Mouse (Mus musculus) lung, postnatal 0 days (tissue): ENCODE data around the gene Fars2. TPM values are rescaled to one million over a fixed set of nuclear protein-coding genes. Genes with fewer than 3 reads are reported as not detected.

Experiments used
- ATAC-seq: fragments of 200-750 bp; cut with Nextera tagmentation; 2 replicates; pipeline ENCODE4 v1.8.0; 2017; ENCODE audit warnings: moderate library complexity
- DNase-seq: peaks from one replicate; pipeline ENCODE4 v3.0.0-alpha.2; 2016; ENCODE audit warnings: low spot score
- H3K27ac ChIP-seq: fragments of 300-500 bp; sonication (generic); 2 replicates; pipeline ENCODE4 v1.5.1; 2014; ENCODE audit warnings: antibody characterized with exemption, mild to moderate bottlenecking, low read length, mixed read lengths
- H3K27me3 ChIP-seq: fragments of 300-500 bp; sonication (generic); replicated peaks from 2 replicates; pipeline ENCODE4 v1.6.1; 2014; ENCODE audit warnings: low read length, mixed read lengths; ENCODE audit not compliant: insufficient read depth
- H3K36me3 ChIP-seq: fragments of 300-500 bp; sonication (generic); 2 replicates; pipeline ENCODE4 v1.6.1; 2014; ENCODE audit warnings: low read length, mixed read lengths; ENCODE audit not compliant: insufficient read depth
- H3K4me1 ChIP-seq: fragments of 300-500 bp; sonication (generic); 2 replicates; pipeline ENCODE4 v1.6.1; 2014; ENCODE audit warnings: antibody characterized with exemption, low read depth, low read length, mixed read lengths; ENCODE audit not compliant: insufficient read depth
- H3K4me2 ChIP-seq: fragments of 300-500 bp; sonication (generic); replicated peaks from 2 replicates; pipeline ENCODE4 v1.6.1; 2014; ENCODE audit warnings: low read depth, mild to moderate bottlenecking, low read length, moderate library complexity, mixed read lengths
- H3K4me3 ChIP-seq: fragments of 300-500 bp; sonication (generic); 2 replicates; pipeline ENCODE4 v1.5.1; 2014; ENCODE audit warnings: low read depth, low read length
- H3K9ac ChIP-seq: fragments of 300-500 bp; sonication (generic); replicated peaks from 2 replicates; pipeline ENCODE4 v1.6.1; 2014; ENCODE audit warnings: low read depth, mild to moderate bottlenecking
- H3K9me3 ChIP-seq: fragments of 300-500 bp; sonication (generic); 2 replicates; pipeline ENCODE4 v1.6.1; 2016; ENCODE audit warnings: low read length, mixed read lengths
- CTCF ChIP-seq: IDR thresholded peaks from 2 replicates; pipeline ENCODE4 v1.5.1; 2016; ENCODE audit warnings: antibody characterized with exemption, mild to moderate bottlenecking
- EP300 ChIP-seq: IDR thresholded peaks from 2 replicates; pipeline ENCODE4 v1.6.1; 2016; ENCODE audit warnings: antibody characterized with exemption, mild to moderate bottlenecking, control low read depth
- WGBS: fragments of 180-500 bp; shearing (Covaris S2); extraction: QIAGEN DNeasy Blood & Tissue Kit; methylation state at CpG from one replicate; pipeline ENCODE4 v1.1.7; 2014; 5-methylcytosine and 5-hydroxymethylcytosine counted together
- polyA plus RNA-seq: library from polyadenylated mRNA; unstranded; fragments of >200 nt; fragmentation: Nextera tagmentation; extraction: Ambion mirVana; gene quantifications from 2 replicates; pipeline ENCODE4 v1.2.1, GENCODE M21; 2015

The Fars2 gene
- polyA plus RNA-seq, 1 experiment from 2014 or later = 33.2 TPM

DNA sequence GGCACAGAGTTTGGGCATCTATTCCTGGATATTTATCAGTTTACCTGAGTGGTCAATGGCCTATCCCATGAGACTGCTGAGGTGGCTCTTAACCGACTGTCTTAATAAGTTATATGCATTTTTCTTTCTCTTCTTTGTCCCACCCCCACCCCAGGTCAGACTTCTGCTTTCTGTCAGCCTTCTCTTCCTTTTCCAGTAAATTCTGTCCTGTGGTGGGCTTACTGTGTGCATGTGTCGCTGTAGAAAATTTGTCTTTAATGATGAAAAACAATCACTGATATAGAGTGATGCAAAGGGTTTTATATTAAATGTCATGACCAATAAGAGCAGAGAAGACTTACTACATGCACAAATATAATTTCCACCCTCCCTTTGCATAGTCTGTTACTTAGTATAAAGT is 85.3 kb downstream of the Fars2 start:
- H3K4me2 ChIP-seq = no peak overlapping the region
- TF ChIP-seq CTCF (no peak), EP300 (no peak)
- 74% methylated on average over 2 of the region's 2 CpGs for WGBS

DNA sequence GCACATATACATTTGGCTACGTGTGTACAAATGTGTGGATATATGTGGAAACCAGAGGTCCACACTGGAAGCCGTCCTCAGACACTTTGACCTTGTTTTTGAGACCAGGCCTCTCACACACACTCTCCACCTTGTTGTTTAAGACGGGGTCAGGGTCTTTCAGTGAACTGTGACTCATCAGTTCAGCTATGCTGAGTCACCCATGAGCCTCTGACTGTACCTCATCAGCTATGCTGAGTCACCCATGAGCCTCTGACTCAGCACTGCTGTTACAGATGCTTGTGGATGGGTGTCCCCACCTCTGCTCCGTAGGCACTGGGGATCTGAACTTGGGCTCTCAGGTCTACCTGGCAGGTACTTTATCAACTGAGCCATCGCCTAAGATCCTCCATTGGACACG is 85.8 kb downstream of the Fars2 start:
- no peak overlapping the region for H3K4me2 ChIP-seq
- ATAC-seq (peak; percentile 59), DNase-seq (peak; percentile 31)
- WGBS = 77% methylated on average over 6 of the region's 6 CpGs
- no peak overlapping the region for H3K4me3 ChIP-seq
- no peaks in the 10 kb centered on the region for H3K27me3 ChIP-seq
- H3K9me3 ChIP-seq = no peaks in the 10 kb centered on the region
- TF ChIP-seq EP300 = no peak
- no peak for TF ChIP-seq CTCF
- no peaks in the 10 kb centered on the region for H3K36me3 ChIP-seq
- H3K9ac ChIP-seq = no peak overlapping the region
- H3K4me1 ChIP-seq = no peaks in the 10 kb centered on the region
- H3K27ac ChIP-seq = no peak overlapping the region

More for the DNA sequence above, 85.3 kb downstream of the Fars2 start:
- H3K9ac ChIP-seq = no peak overlapping the region
- no peaks in the 10 kb centered on the region for H3K27me3 ChIP-seq
- no peaks in the 10 kb centered on the region for H3K36me3 ChIP-seq
- no peak overlapping the region for H3K27ac ChIP-seq
- DNase-seq = no peak
- peaks cover 3% of the 10 kb centered on the region; the same call in 1 of the 2 replicates for H3K4me1 ChIP-seq
- no peaks in the 10 kb centered on the region for H3K9me3 ChIP-seq
- no peak overlapping the region for H3K4me3 ChIP-seq
- ATAC-seq = no peak

DNA sequence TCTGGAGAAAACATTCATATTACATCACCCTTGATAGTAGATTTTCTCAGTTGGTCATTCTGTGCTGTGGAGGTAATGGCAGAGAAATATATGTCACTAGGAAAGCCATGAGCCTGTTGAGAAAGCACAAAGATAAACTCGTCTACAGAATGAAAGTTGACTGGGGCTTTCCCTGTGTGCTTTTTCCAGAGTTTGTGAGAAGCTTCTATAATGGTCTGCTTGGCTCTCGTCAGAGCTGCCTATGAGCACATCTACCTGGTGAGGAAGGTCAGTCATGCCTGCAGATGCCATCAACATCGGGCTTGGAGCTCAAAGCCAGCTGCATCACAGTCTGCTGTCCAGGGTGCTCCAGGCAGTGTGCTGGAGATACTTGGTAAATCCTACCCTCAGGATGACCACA is 87.1 kb downstream of the Fars2 start:
- no peak overlapping the region for H3K9ac ChIP-seq
- no peak overlapping the region for H3K4me3 ChIP-seq
- H3K4me1 ChIP-seq = no peaks in the 10 kb centered on the region
- no peaks in the 10 kb centered on the region for H3K36me3 ChIP-seq
- no peaks in the 10 kb centered on the region for H3K27me3 ChIP-seq
- H3K9me3 ChIP-seq = no peaks in the 10 kb centered on the region
- H3K4me2 ChIP-seq = no peak overlapping the region
- no peak for TF ChIP-seq EP300
- TF ChIP-seq CTCF = no peak
- no peak for DNase-seq
- no peak for ATAC-seq
- 77% methylated on average over 3 of the region's 3 CpGs for WGBS
- H3K27ac ChIP-seq = no peak overlapping the region

DNA sequence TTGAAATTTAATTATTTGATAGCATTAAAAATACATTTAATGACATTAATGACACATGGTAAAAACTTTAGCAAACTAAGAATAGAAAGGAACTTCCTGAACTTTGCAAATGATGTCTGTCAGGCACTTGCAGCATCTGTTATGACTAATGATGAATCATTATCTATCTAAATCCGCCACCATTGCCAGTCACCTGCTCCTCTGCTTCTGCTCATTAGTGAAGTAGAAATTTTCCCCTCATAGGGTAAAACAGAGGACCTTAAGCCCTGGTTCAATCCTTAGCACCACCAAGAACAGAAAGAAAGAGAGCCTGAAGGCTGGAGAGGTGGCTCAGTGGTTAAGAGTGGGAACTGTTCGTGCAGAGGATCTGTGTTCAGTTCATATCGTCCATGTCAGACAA is 93.8 kb downstream of the Fars2 start:
- 87% methylated on average over 3 of the region's 3 CpGs for WGBS
- no peak for ATAC-seq

DNA sequence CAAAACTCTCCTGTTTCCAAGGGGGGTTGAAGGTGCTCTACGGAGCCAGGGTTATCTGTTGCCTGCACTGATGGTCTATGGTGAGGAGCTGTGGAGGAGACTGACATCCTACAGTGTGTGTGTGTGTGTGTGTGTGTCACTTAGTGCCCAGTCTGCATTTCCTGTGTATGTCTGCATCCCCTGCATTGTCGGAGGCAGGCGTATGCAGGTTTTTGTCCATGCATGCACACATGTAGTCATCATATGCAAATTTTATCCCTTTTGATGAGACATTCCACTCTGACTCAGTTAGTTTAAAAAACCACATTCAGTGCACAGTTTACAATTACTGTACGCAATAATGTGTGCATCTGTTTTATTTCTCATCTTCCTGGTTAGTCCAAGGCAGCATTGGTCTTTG is 96.8 kb downstream of the Fars2 start:
- Histone ChIP-seq H3K36me3 (no peaks in the 10 kb centered on the region), H3K9ac (no peak overlapping the region), H3K9me3 (no peaks in the 10 kb centered on the region), H3K27me3 (no peaks in the 10 kb centered on the region), H3K4me3 (no peak overlapping the region), H3K4me1 (no peaks in the 10 kb centered on the region), H3K4me2 (no peak overlapping the region), H3K27ac (no peak overlapping the region)
- no peak for ATAC-seq
- no peak for DNase-seq
- 75% methylated on average over 4 of the region's 4 CpGs for WGBS
- TF ChIP-seq EP300 (no peak), CTCF (no peak)

More for the DNA sequence above, 93.8 kb downstream of the Fars2 start:
- no peak for TF ChIP-seq CTCF
- TF ChIP-seq EP300 = no peak
- no peak for DNase-seq
- H3K27ac ChIP-seq = no peak overlapping the region
- H3K9ac ChIP-seq = no peak overlapping the region
- H3K27me3 ChIP-seq = no peaks in the 10 kb centered on the region
- no peaks in the 10 kb centered on the region for H3K4me1 ChIP-seq
- H3K4me2 ChIP-seq = no peak overlapping the region
- H3K4me3 ChIP-seq = no peak overlapping the region
- no peaks in the 10 kb centered on the region for H3K9me3 ChIP-seq
- no peaks in the 10 kb centered on the region for H3K36me3 ChIP-seq

DNA sequence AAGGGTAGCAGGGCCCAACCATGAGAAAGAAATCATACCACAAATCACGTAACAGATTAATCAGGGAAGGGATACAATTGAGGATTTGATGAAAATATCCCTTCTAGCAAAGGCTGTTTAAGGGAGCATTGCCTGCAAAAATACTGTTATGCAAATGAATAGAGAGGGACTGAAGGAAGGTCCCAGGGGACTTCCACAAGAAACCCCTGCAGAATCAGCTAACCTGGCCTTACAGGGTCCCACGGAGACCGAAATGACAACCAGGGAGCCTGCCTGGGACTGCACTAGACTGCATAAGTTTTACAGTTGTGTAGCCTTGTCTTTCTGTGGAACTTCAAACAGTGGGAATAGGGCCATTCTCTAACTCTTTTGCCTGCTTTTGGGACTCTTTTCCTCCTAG is 98.8 kb downstream of the Fars2 start:
- ATAC-seq = no peak
- Histone ChIP-seq H3K4me2 (no peak overlapping the region), H3K36me3 (no peaks in the 10 kb centered on the region), H3K9me3 (no peaks in the 10 kb centered on the region), H3K4me3 (no peak overlapping the region), H3K4me1 (no peaks in the 10 kb centered on the region), H3K27me3 (no peaks in the 10 kb centered on the region), H3K9ac (no peak overlapping the region), H3K27ac (no peak overlapping the region)
- 97% methylated on average over 3 of the region's 3 CpGs for WGBS
- TF ChIP-seq EP300 = no peak
- no peak for TF ChIP-seq CTCF
- no peak for DNase-seq

DNA sequence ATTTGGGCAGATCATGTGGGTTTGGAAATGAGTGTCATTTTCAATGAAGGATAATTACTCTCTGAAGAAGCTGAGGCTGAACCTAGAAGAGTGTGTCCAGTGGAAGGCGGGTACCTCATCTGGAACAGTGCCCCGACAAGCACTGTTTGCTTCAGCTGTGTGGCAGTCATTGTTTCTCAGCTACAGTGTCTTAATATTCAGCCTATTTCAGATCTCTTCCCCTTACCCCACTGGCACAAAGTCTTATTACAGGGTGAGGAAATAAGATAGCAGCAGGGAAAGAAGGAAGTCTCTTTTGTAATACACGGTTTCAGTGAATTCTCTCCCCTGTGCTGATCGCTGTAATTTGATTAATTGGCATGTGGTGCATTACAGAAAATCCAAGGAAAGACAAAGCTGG is 101.1 kb downstream of the Fars2 start:
- H3K27ac ChIP-seq = no peak overlapping the region
- no peak overlapping the region for H3K4me2 ChIP-seq
- no peak for DNase-seq
- no peak overlapping the region for H3K4me3 ChIP-seq
- no peaks in the 10 kb centered on the region for H3K27me3 ChIP-seq
- H3K9ac ChIP-seq = no peak overlapping the region
- WGBS = 64% methylated on average over 4 of the region's 4 CpGs
- H3K4me1 ChIP-seq = no peaks in the 10 kb centered on the region
- TF ChIP-seq EP300 (no peak), CTCF (no peak)
- ATAC-seq = no peak
- H3K9me3 ChIP-seq = no peaks in the 10 kb centered on the region
- H3K36me3 ChIP-seq = no peaks in the 10 kb centered on the region
